Mouse (Mus musculus): ENCODE results near the gene Gm20594.

Gm20594 gene

DNA sequence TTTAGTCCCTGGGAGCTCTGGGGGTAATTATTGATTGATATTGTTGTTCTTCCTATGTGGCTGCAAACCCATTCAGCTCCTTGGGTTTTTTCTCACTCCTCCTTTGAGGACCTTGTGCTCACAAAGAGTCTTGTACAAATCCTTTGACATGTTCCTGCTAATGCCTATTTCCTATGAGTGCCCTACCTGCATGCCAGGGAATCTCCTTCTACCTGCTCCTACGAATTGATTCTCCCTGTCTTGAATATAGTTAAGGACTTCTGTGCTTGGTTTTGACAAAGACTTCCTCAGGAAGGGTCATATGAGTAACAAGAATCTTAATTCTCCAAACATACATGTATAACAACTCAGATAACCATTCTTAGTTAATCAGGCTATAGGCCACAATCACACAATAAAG, at the start of gene Gm20594:
Gene Gm20594, plus strand, starts transcription at position 301 of the 400 bp plus-strand sequence.
- no peak for DNase-seq

DNA sequence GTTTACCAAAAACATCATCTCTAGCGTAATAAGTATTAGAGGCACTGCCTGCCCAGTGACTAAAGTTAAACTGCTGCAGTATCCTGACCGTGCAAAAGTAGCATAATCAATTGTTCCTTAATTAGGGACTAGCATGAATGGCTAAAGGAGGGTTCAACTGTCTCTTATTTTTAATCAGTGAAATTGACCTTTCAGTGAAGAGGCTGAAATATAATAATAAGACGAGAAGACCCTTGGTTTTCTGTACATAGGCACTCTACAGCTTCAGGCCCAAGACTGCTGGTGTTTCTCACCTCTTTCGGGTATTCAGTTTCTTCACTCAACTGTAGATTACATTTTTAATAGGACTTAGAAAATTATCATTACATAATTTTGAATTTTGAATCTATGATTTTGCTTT, 398 bp downstream of the Gm20594 start:
- no peak for DNase-seq

DNA sequence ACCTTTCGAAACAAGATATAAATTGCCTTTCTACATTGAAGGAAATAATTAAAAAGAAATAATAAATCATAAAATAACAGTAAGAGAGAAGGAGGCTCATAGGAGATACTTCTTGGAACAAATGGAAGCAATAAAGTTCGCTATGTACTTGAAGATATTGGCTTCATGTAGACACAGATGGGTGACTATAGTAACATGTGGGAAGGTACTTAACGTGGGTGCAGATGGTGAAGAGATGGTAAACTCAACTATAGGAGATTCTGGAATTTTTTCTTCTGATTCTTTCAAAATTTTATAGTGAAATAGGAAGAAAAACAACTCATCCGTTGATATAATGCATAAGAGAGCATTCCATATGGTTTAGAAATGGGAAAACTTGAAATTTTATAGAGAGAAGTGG, 16.1 kb downstream of the Gm20594 start:
- no peak for DNase-seq

DNA sequence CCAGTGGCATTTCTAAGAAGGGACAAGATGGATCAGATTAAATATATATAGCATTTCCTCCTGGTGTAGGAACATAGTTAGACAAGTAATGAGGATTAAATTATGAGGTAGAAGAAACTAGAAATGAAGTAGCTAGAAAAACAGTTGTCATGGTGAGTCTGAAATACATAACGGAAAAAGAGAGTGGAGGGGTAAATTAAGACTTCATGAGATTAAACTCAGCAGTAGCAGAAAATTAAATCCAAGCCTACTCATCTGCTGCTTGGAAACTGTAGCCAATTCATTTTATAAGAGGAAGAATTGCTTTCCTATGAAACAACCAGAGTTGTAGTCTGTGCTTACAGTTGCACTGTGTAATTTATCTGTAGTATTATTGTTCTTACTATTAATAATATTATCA, 29.1 kb downstream of the Gm20594 start:
- DNase-seq = no peak

All from cerebellum, postnatal 14 days (tissue).